Mouse (Mus musculus): Measurements from ENCODE around the gene Arpc1a.
"Not testable (repeated sequence)": the region's sequence is repeated elsewhere in the genome, so short reads cannot be mapped to it uniquely, and the experiment has no call there.

The Arpc1a gene

DNA sequence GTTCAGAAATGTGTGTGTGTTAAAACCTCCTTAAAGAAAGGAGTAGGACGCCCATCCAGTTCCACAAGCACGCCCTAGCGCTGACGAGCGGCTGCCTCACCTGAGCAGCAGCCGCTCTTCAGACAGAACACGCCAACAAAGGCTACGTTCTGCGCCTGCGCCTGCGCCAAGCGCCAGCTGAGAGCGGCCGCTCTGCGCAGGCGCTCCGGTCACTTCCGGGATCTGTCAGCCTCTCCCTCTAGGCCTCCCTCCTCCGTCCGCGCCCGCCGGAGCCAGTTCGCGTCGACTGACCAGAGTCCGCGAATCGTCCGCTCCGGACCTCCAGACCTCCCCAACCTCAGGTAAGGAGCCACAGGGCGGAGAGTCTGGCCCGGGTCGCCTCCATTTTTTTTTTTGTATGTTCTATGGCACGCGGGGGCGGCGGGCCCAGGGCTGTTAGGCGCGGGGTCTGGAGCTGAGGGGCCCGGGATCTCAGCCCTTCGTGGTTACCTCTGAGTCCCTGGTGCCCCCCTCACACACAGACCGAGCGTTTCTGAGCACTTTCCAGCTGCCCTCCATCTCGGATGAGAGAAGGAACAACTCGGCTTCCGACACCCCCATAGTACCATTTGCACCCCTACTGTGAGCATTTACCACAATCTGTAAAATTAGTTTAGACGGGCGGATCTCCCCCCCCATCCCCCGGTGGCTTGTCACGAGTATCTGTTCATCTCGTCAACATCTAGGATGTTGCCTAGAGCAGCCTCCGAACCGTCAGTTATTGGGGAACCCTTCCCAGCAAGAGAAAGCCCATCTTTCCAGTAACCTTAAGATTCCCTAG is at the start of gene Arpc1a, which contains the start of gene Kpna7:
Gene Arpc1a (plus strand): TSS at position 199 of the 820 bp plus-strand sequence.
Gene Kpna7 (minus strand): TSS at position 399 of the 820 bp plus-strand sequence.
- DNase-seq = peak; percentile 95

GRCm38 (mm10) chr5:145041628-145042027 is 42.0 kb upstream of the Arpc1a start:
- no peak for DNase-seq

GRCm38 (mm10) chr5:145042690-145043089 is 40.9 kb upstream of the Arpc1a start, which contains the start of gene 1700018F24Rik:
1700018F24Rik (plus strand) TSS chr5:145042990.
- DNase-seq = not testable (repeated sequence)

- DNase-seq = not testable (repeated sequence)
Observed at GRCm38 (mm10) chr5:145054187-145054586, 29.4 kb upstream of the Arpc1a start.

- no peak for DNase-seq
Observed at GRCm38 (mm10) chr5:145057907-145058306, 25.7 kb upstream of the Arpc1a start.

DNA sequence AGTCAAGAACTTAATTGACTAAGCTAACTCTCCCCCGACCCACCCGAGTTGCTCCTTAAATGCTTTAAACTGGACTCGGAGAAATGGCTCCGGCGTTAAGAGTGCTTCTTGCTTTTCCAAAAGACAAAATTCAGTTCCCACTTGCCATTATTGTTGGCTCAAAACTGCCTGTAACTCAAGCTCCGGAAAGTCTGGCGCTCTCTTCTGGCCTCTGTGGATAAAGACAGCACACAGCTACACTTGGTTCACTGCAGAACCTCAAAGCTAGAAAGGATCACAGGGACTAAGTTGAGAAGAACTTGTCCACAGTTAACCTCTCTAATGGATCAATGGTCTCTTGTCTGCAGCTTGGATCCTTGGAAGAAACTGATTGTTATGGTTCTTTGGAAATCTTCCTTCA is 24.9 kb upstream of the Arpc1a start:
- no peak for DNase-seq

DNA sequence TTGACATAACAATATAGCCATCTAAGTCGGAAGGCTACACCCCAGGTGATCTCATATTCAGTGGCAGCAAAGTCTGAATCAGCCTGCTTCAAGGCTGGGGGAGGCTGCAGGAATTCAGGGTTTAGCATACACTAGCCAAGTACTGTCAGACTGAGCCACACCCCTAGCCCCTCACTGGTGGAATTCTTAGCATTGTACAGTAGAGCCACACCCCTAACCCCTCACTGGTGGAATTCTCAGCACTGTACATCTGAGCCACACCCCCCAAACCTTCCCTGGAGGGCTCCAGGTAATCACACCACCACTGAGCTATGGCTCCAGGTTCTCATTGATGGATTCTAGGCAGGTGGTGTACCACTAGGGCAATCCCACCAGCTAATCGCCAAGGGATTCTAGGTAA is 24.1 kb upstream of the Arpc1a start:
- no peak for DNase-seq

GRCm38 (mm10) chr5:145064765-145065340 is 18.8 kb upstream of the Arpc1a start:
- DNase-seq = no peak

DNA sequence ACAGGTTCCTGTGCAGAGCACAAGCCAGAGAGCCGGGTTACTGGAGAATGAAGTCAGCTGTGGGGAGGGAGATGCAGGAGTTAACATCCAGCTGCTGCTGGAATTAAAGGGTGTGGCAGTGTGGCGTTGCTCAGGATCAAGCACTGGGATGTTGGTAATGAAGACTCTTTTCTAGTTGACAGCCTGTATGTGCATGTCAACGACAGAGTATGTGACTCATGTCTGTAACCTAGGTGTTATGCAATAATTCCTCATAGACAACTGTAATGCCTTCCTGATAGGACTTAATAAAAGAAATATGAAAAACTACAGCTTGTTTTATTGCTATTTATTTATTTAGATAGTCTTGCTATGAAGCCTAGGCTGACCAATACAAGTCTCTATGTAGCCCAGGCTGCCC is 14.8 kb upstream of the Arpc1a start:
- DNase-seq = no peak

- peak; percentile 32 for DNase-seq
Observed at GRCm38 (mm10) chr5:145069707-145070106, 13.9 kb upstream of the Arpc1a start.

DNA sequence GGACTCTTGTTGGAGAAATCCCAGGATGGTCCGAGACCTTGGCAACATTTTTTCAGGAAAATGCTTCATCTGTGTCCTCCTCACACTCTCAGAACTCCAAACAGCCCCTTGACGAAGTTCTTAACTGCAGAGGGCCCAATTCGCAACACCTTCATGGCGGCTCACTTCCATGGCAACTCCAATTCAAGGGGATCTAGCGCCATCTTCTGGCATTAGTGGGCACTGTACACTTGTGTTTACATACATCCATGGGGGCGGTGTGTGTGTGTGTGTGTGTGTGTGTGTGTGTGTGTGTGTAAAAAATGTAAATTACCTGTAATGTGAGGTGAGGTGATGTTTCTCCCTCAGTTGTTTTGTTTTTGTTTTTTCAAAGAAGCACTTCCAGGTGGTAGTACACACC is 12.3 kb upstream of the Arpc1a start:
- no peak for DNase-seq

DNA sequence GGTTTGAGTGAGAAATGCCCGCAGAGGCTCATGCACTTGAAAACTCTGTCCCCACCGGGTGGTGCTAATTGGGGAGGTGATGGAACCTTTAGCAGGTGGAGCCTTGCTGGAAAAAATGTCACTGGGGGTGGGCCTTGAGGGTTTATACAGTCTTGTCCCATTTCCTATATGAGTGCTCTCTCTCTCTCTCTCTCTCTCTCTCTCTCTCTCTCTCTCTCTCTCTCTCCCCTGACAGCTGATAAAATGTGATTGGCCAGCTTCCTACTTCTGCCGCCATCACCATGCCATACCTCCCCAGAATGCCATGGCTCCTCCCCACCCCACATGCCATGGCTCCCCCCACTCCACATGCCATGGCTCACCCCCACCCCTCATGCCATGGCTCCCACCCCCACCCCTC is 8.5 kb upstream of the Arpc1a start:
- DNase-seq = no peak

- no peak for DNase-seq
Observed at GRCm38 (mm10) chr5:145081866-145082613, 1.6 kb upstream of the Arpc1a start.

DNA sequence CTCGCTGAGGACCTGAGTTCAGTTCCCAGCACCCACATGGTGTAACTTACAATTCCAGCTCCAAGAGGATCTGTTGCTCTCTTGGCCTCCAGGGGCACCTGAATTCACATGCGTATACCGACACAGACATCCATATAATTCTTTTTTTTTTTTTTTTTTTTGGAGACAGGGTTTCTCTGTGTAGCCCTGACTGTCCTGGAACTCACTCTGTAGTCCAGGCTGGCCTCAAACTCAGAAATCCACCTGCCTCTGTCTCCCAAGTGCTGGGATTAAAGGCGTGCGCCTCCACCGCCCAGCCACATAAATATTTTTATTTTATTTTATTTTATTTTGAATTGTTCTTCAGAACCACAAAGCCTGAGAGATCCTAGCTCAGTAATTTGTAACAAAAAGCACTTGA is 429 bp upstream of the Arpc1a start:
- DNase-seq = peak; percentile 6

GRCm38 (mm10) chr5:145084822-145085221 is 1.2 kb downstream of the Arpc1a start:
- no peak for DNase-seq

GRCm38 (mm10) chr5:145088186-145088585 is 4.6 kb downstream of the Arpc1a start:
- DNase-seq = no peak

DNA sequence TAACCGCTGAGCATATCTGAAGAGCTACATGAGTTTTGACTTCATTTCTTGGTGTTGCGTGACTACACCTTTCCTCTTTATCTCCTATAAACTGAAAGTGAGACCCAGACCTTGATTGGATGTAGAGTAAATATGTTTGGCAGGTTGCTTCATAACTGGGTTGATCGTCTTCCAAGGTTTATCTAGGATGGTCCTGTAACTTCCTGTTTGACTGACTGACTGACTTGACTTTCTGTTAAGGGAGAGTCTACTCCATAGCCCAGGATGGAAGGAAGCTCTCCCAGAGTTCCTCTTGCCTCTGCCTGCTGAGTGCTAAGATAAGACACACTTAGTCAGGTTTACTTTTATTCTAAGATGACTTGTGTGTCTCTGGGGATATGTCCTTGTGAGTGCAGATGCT is 6.2 kb downstream of the Arpc1a start:
- DNase-seq = no peak

DNA sequence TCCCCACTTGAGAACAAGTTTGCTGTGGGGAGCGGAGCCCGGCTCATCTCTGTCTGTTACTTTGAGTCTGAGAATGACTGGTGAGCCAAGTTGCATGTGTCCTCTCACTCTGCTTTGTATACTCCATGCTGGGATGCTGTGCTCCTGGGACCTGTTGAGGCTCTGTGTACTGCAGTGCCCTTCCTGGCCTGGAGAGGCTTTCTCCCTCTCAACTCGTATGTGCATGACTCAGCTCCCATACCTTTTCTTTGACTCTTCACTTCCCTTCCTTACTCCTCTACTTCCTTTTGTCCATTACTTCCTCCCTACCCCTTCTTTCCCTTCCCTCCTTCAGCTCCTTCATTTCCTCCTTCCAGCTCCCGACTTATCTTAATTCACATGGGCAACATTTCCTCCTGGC is 12.6 kb downstream of the Arpc1a start:
- no peak for DNase-seq

GRCm38 (mm10) chr5:145098340-145098821 is 14.8 kb downstream of the Arpc1a start:
- no peak for DNase-seq

DNA sequence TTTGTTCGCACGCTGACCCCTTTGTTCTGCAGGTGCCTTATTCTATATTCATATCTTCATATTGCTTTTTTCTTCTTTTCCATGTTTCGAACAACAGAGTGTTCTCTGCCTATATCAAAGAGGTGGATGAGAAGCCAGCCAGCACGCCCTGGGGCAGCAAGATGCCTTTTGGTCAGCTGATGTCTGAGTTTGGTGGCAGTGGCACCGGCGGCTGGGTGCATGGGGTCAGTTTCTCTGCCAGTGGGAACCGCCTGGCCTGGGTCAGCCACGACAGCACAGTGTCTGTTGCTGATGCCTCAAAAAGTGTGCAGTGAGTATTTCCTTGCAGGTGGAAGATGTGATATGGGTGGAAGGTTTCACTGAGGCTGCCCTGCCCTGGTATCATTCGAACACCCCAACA is 17.3 kb downstream of the Arpc1a start:
- no peak for DNase-seq

DNA sequence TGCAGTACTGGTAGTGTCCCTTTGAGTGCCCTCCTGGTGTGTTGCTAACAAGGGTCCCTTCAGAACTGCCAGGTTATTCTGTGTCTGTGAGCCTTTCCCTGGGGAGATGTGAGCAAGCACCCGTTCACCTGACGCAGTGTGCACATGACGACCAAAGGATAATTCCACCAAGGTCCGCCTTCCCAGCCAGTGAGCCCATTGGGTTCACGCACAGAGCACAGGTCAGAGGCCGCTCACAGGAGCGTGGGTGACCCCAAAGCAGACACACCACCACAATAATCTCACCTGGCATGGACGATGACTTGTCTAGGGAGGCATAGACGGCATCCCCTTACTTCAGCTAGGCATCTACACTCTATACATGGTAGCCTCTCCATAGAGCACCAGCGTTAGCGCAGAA is 17.8 kb downstream of the Arpc1a start:
- not testable (repeated sequence) for DNase-seq

GRCm38 (mm10) chr5:145102706-145103105 is 19.1 kb downstream of the Arpc1a start:
- DNase-seq = no peak

- DNase-seq = no peak
Observed at GRCm38 (mm10) chr5:145104328-145104727, 20.7 kb downstream of the Arpc1a start.

Measured in cerebellum, adult 11-12 months (tissue).